Mouse (Mus musculus): ENCODE results near the gene Ddx41. TPM values are rescaled to one million over a fixed set of nuclear protein-coding genes. Genes with fewer than 3 reads are reported as not detected.

Gene Ddx41
- 1.0 TPM for polyA plus RNA-seq (2014; fragmentation: Illumina TruSeq; extraction: RNeasy Lipid Tissue Mini Kit (QIAGEN cat#74804); ENCODE audit: low read depth, low replicate concordance)

GRCm38 (mm10) chr13:55536194-55537175 is at the start of gene Ddx41:
Ddx41 (minus strand) TSS chr13:55536658.

DNA sequence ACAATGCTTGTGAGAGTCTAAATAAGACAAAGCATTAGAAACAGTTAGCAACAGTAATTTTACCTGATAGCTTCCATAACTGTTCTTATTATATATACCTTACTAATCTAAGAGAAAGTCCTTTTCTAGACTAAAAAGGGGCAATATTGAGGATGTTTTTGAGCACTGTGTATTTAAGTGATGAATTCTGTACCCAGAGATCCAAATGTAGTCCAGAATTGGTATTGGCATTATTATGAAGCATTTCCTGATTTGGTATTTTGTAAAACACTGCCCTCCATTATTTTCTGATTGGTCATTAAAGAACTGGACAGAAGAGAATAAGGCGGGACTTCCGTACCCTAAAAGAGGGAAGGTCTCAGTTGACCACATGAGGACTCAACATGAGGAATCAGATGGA is 37.0 kb upstream of the Ddx41 start, which contains the start of gene Tmed9:
Tmed9 (plus strand) TSS at position 301 of the 400 bp plus-strand sequence.

DNA sequence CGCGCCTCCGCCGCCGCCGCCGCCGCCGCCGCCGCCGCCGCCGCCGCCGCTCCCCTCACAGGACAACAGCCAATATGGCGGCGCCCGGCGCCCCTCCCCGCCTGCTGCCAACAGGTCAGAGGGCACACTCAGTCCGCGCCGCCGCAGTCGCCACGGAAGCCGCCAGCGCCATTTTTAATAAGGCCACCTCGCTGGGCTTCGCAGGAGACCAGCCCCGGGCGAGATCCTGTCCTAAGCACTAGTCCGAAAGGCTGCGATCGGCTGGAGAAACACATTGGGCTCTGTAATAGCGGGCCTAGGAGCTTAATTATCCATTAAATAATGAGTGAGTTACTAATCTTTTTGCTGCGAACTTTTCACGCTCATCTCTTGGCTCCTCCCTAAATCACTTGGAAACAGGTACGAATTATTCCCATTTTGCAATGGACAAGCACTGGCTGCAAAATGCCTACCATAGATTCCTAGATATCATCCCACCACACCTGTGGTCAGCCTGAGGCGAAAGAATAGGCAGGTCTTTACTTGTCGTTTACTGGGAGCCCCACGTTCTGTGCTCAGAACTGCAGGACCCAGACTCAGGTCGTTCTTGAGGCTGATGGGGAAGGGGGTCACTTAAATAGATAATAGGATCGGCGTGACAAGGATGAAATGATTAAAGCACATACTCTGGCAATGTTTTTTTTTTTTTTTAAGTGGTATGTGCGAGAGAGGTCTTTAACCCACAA is 34.7 kb upstream of the Ddx41 start, which contains the start of gene Fam193b:
Fam193b (minus strand) TSS at position 94 of the 725 bp plus-strand sequence.

GRCm38 (mm10) chr13:55529198-55529915 is 7.1 kb downstream of the Ddx41 start, which contains the start of gene Dok3:
Dok3 (minus strand) TSS chr13:55529296.

GRCm38 (mm10) chr13:55513111-55513748 is 23.2 kb downstream of the Ddx41 start, which contains the start of gene Pdlim7:
Pdlim7 (minus strand) TSS chr13:55513676.

GRCm38 (mm10) chr13:55487578-55488498 is 48.6 kb downstream of the Ddx41 start, which contains the start of gene Dbn1:
Dbn1 (minus strand) TSS chr13:55488111.

Other genes with a start within 250 kb of the Ddx41 start
- 10.2 TPM for gene Prelid1, start 216.2 kb downstream of the Ddx41 start, polyA plus RNA-seq (2014; fragmentation: Illumina TruSeq; extraction: RNeasy Lipid Tissue Mini Kit (QIAGEN cat#74804); ENCODE audit: low read depth, low replicate concordance)
- 13.6 TPM for gene Rab24, start 214.7 kb downstream of the Ddx41 start, polyA plus RNA-seq (2014; fragmentation: Illumina TruSeq; extraction: RNeasy Lipid Tissue Mini Kit (QIAGEN cat#74804); ENCODE audit: low read depth, low replicate concordance)
- not detected for gene Mxd3, start 206.8 kb downstream of the Ddx41 start, polyA plus RNA-seq (2014; fragmentation: Illumina TruSeq; extraction: RNeasy Lipid Tissue Mini Kit (QIAGEN cat#74804); ENCODE audit: low read depth, low replicate concordance)
- 29.8 TPM for gene Lman2, start 173.9 kb downstream of the Ddx41 start, polyA plus RNA-seq (2014; fragmentation: Illumina TruSeq; extraction: RNeasy Lipid Tissue Mini Kit (QIAGEN cat#74804); ENCODE audit: low read depth, low replicate concordance)
- gene Rgs14, start 166.9 kb downstream of the Ddx41 start, polyA plus RNA-seq (2014; fragmentation: Illumina TruSeq; extraction: RNeasy Lipid Tissue Mini Kit (QIAGEN cat#74804); ENCODE audit: low read depth, low replicate concordance): not detected
- not detected for gene Slc34a1, start 138.5 kb downstream of the Ddx41 start, polyA plus RNA-seq (2014; fragmentation: Illumina TruSeq; extraction: RNeasy Lipid Tissue Mini Kit (QIAGEN cat#74804); ENCODE audit: low read depth, low replicate concordance)
- gene Pfn3, start 121.4 kb downstream of the Ddx41 start, polyA plus RNA-seq (2014; fragmentation: Illumina TruSeq; extraction: RNeasy Lipid Tissue Mini Kit (QIAGEN cat#74804); ENCODE audit: low read depth, low replicate concordance): not detected
- not detected for gene F12, start 109.9 kb downstream of the Ddx41 start, polyA plus RNA-seq (2014; fragmentation: Illumina TruSeq; extraction: RNeasy Lipid Tissue Mini Kit (QIAGEN cat#74804); ENCODE audit: low read depth, low replicate concordance)
- 10.4 TPM for gene Grk6, start 91.6 kb downstream of the Ddx41 start, polyA plus RNA-seq (2014; fragmentation: Illumina TruSeq; extraction: RNeasy Lipid Tissue Mini Kit (QIAGEN cat#74804); ENCODE audit: low read depth, low replicate concordance)
- not detected for gene Prr7, start 72.4 kb downstream of the Ddx41 start, polyA plus RNA-seq (2014; fragmentation: Illumina TruSeq; extraction: RNeasy Lipid Tissue Mini Kit (QIAGEN cat#74804); ENCODE audit: low read depth, low replicate concordance)
- gene Dbn1, start 48.5 kb downstream of the Ddx41 start, polyA plus RNA-seq (2014; fragmentation: Illumina TruSeq; extraction: RNeasy Lipid Tissue Mini Kit (QIAGEN cat#74804); ENCODE audit: low read depth, low replicate concordance): 0.98 TPM
- gene Pdlim7, start 23.0 kb downstream of the Ddx41 start, polyA plus RNA-seq (2014; fragmentation: Illumina TruSeq; extraction: RNeasy Lipid Tissue Mini Kit (QIAGEN cat#74804); ENCODE audit: low read depth, low replicate concordance): 1.1 TPM
- gene Dok3, start 7.4 kb downstream of the Ddx41 start, polyA plus RNA-seq (2014; fragmentation: Illumina TruSeq; extraction: RNeasy Lipid Tissue Mini Kit (QIAGEN cat#74804); ENCODE audit: low read depth, low replicate concordance): 0.35 TPM
- 7.6 TPM for gene Fam193b, start 34.5 kb upstream of the Ddx41 start, polyA plus RNA-seq (2014; fragmentation: Illumina TruSeq; extraction: RNeasy Lipid Tissue Mini Kit (QIAGEN cat#74804); ENCODE audit: low read depth, low replicate concordance)
- 57.2 TPM for gene Tmed9, start 37.1 kb upstream of the Ddx41 start, polyA plus RNA-seq (2014; fragmentation: Illumina TruSeq; extraction: RNeasy Lipid Tissue Mini Kit (QIAGEN cat#74804); ENCODE audit: low read depth, low replicate concordance)
- gene B4galt7, start 63.2 kb upstream of the Ddx41 start, polyA plus RNA-seq (2014; fragmentation: Illumina TruSeq; extraction: RNeasy Lipid Tissue Mini Kit (QIAGEN cat#74804); ENCODE audit: low read depth, low replicate concordance): 3.3 TPM
- gene Caml, start 86.3 kb upstream of the Ddx41 start, polyA plus RNA-seq (2014; fragmentation: Illumina TruSeq; extraction: RNeasy Lipid Tissue Mini Kit (QIAGEN cat#74804); ENCODE audit: low read depth, low replicate concordance): 57.1 TPM
- gene Ddx46, start 98.4 kb upstream of the Ddx41 start, polyA plus RNA-seq (2014; fragmentation: Illumina TruSeq; extraction: RNeasy Lipid Tissue Mini Kit (QIAGEN cat#74804); ENCODE audit: low read depth, low replicate concordance): 91.2 TPM
- 129 TPM for gene B230219D22Rik, start 156.5 kb upstream of the Ddx41 start, polyA plus RNA-seq (2014; fragmentation: Illumina TruSeq; extraction: RNeasy Lipid Tissue Mini Kit (QIAGEN cat#74804); ENCODE audit: low read depth, low replicate concordance)
- 84.2 TPM for gene Txndc15, start 178.0 kb upstream of the Ddx41 start, polyA plus RNA-seq (2014; fragmentation: Illumina TruSeq; extraction: RNeasy Lipid Tissue Mini Kit (QIAGEN cat#74804); ENCODE audit: low read depth, low replicate concordance)
- 12.6 TPM for gene Pcbd2, start 190.7 kb upstream of the Ddx41 start, polyA plus RNA-seq (2014; fragmentation: Illumina TruSeq; extraction: RNeasy Lipid Tissue Mini Kit (QIAGEN cat#74804); ENCODE audit: low read depth, low replicate concordance)
- gene Catsper3, start 247.9 kb upstream of the Ddx41 start, polyA plus RNA-seq (2014; fragmentation: Illumina TruSeq; extraction: RNeasy Lipid Tissue Mini Kit (QIAGEN cat#74804); ENCODE audit: low read depth, low replicate concordance): not detected